Mouse (Mus musculus): ENCODE measurements at regions not wholly inside any gene's neighbourhood (a gene's known extent, or its start where the extent isn't known, plus 50 kb on each side); places are given as distances from the start of the nearest gene placed in this dataset.

GRCm38 (mm10) chr3:104303577-104303976 is 83.4 kb upstream of the Magi3 start:
- no peaks in the 10 kb centered on the region for H3K9me3 ChIP-seq (replicated peaks; ENCODE audit: control insufficient read depth, low read length)
- H3K27me3 ChIP-seq (replicated peaks; ENCODE audit: control insufficient read depth, insufficient read depth, low read length): no peaks in the 10 kb centered on the region
- ATAC-seq (no peak), DNase-seq (ENCODE audit: low spot score) (no peak)
- H3K36me3 ChIP-seq (ENCODE audit: control insufficient read depth, insufficient read depth, low read length): no peaks in the 10 kb centered on the region
- no peak overlapping the region for H3K4me2 ChIP-seq (ENCODE audit: low read length)
- H3K4me3 ChIP-seq (ENCODE audit: low read depth, low read length): no peak overlapping the region
- no peak overlapping the region for H3K27ac ChIP-seq (ENCODE audit: low read depth, low read length)
- WGBS: 56% methylated on average over 7 of the region's 7 CpGs
- no peak overlapping the region for H3K9ac ChIP-seq (ENCODE audit: low read length)
- H3K4me1 ChIP-seq (ENCODE audit: control insufficient read depth, insufficient read depth, low read length): peaks cover 18% of the 10 kb centered on the region

- Histone ChIP-seq H3K4me1 (ENCODE audit: control insufficient read depth, insufficient read depth, low read length) (peaks cover 18% of the 10 kb centered on the region), H3K4me3 (ENCODE audit: low read depth, low read length) (no peak overlapping the region), H3K4me2 (ENCODE audit: low read length) (0 out of 2 replicates have a peak overlapping the region, but pooled peaks have one; percentile 7), H3K27me3 (replicated peaks; ENCODE audit: control insufficient read depth, insufficient read depth, low read length) (no peaks in the 10 kb centered on the region), H3K9ac (ENCODE audit: low read length) (no peak overlapping the region), H3K9me3 (replicated peaks; ENCODE audit: control insufficient read depth, low read length) (no peaks in the 10 kb centered on the region), H3K36me3 (ENCODE audit: control insufficient read depth, insufficient read depth, low read length) (no peaks in the 10 kb centered on the region), H3K27ac (ENCODE audit: low read depth, low read length) (no peak overlapping the region)
- ATAC-seq (no peak), DNase-seq (ENCODE audit: low spot score) (no peak)
- 51% methylated on average over 5 of the region's 5 CpGs for WGBS
These were observed 80.0 kb upstream of the Magi3 start for GRCm38 (mm10) chr3:104300201-104300600.

- H3K27me3 ChIP-seq (replicated peaks; ENCODE audit: control insufficient read depth, insufficient read depth, low read length): no peaks in the 10 kb centered on the region
- DNase-seq (ENCODE audit: low spot score) (no peak), ATAC-seq (0 out of 2 replicates have a peak, but pooled peaks have one; percentile 37)
- H3K4me3 ChIP-seq (ENCODE audit: low read depth, low read length): no peak overlapping the region
- H3K36me3 ChIP-seq (ENCODE audit: control insufficient read depth, insufficient read depth, low read length): no peaks in the 10 kb centered on the region
- H3K9ac ChIP-seq (ENCODE audit: low read length): no peak overlapping the region
- no peaks in the 10 kb centered on the region for H3K9me3 ChIP-seq (replicated peaks; ENCODE audit: control insufficient read depth, low read length)
- peaks cover 18% of the 10 kb centered on the region for H3K4me1 ChIP-seq (ENCODE audit: control insufficient read depth, insufficient read depth, low read length)
- WGBS: 53% methylated on average over 4 of the region's 4 CpGs
- H3K4me2 ChIP-seq (ENCODE audit: low read length): no peak overlapping the region
- no peak overlapping the region for H3K27ac ChIP-seq (ENCODE audit: low read depth, low read length)
These were observed 78.7 kb upstream of the Magi3 start for GRCm38 (mm10) chr3:104298878-104299277.

- 81% methylated on average over 2 of the region's 2 CpGs for WGBS
These were observed 78.2 kb upstream of the Magi3 start for GRCm38 (mm10) chr3:104298409-104298808.

GRCm38 (mm10) chr3:104297112-104297511 is 76.9 kb upstream of the Magi3 start:
- WGBS: 79% methylated on average over 6 of the region's 6 CpGs
- no peaks in the 10 kb centered on the region for H3K36me3 ChIP-seq (ENCODE audit: control insufficient read depth, insufficient read depth, low read length)
- H3K27me3 ChIP-seq (replicated peaks; ENCODE audit: control insufficient read depth, insufficient read depth, low read length): no peaks in the 10 kb centered on the region

More at GRCm38 (mm10) chr3:104298409-104298808, 78.2 kb upstream of the Magi3 start:
- DNase-seq (ENCODE audit: low spot score): no peak
- Histone ChIP-seq H3K9me3 (replicated peaks; ENCODE audit: control insufficient read depth, low read length) (no peaks in the 10 kb centered on the region), H3K4me2 (ENCODE audit: low read length) (no peak overlapping the region), H3K27ac (ENCODE audit: low read depth, low read length) (no peak overlapping the region), H3K9ac (ENCODE audit: low read length) (no peak overlapping the region), H3K27me3 (replicated peaks; ENCODE audit: control insufficient read depth, insufficient read depth, low read length) (no peaks in the 10 kb centered on the region), H3K4me3 (ENCODE audit: low read depth, low read length) (no peak overlapping the region), H3K4me1 (ENCODE audit: control insufficient read depth, insufficient read depth, low read length) (peaks cover 18% of the 10 kb centered on the region), H3K36me3 (ENCODE audit: control insufficient read depth, insufficient read depth, low read length) (no peaks in the 10 kb centered on the region)
- no peak for ATAC-seq

GRCm38 (mm10) chr3:104295856-104296255 is 75.7 kb upstream of the Magi3 start:
- WGBS: 66% methylated on average over 9 of the region's 9 CpGs
- Histone ChIP-seq H3K4me3 (ENCODE audit: low read depth, low read length) (no peak overlapping the region), H3K27me3 (replicated peaks; ENCODE audit: control insufficient read depth, insufficient read depth, low read length) (no peaks in the 10 kb centered on the region), H3K9me3 (replicated peaks; ENCODE audit: control insufficient read depth, low read length) (no peaks in the 10 kb centered on the region), H3K36me3 (ENCODE audit: control insufficient read depth, insufficient read depth, low read length) (no peaks in the 10 kb centered on the region), H3K27ac (ENCODE audit: low read depth, low read length) (no peak overlapping the region), H3K4me1 (ENCODE audit: control insufficient read depth, insufficient read depth, low read length) (peaks cover 18% of the 10 kb centered on the region), H3K9ac (ENCODE audit: low read length) (no peak overlapping the region), H3K4me2 (ENCODE audit: low read length) (no peak overlapping the region)
- ATAC-seq: no peak
- no peak for DNase-seq (ENCODE audit: low spot score)

More at GRCm38 (mm10) chr3:104297112-104297511, 76.9 kb upstream of the Magi3 start:
- H3K9me3 ChIP-seq (replicated peaks; ENCODE audit: control insufficient read depth, low read length): no peaks in the 10 kb centered on the region
- DNase-seq (ENCODE audit: low spot score) (no peak), ATAC-seq (no peak)
- no peak overlapping the region for H3K9ac ChIP-seq (ENCODE audit: low read length)
- H3K4me1 ChIP-seq (ENCODE audit: control insufficient read depth, insufficient read depth, low read length): peaks cover 18% of the 10 kb centered on the region
- no peak overlapping the region for H3K4me2 ChIP-seq (ENCODE audit: low read length)
- no peak overlapping the region for H3K27ac ChIP-seq (ENCODE audit: low read depth, low read length)
- H3K4me3 ChIP-seq (ENCODE audit: low read depth, low read length): no peak overlapping the region

- ATAC-seq: no peak
- Histone ChIP-seq H3K9ac (ENCODE audit: low read length) (no peak overlapping the region), H3K27ac (ENCODE audit: low read depth, low read length) (no peak overlapping the region), H3K4me3 (ENCODE audit: low read depth, low read length) (no peak overlapping the region), H3K4me1 (ENCODE audit: control insufficient read depth, insufficient read depth, low read length) (peaks cover 12% of the 10 kb centered on the region), H3K9me3 (replicated peaks; ENCODE audit: control insufficient read depth, low read length) (no peaks in the 10 kb centered on the region), H3K36me3 (ENCODE audit: control insufficient read depth, insufficient read depth, low read length) (no peaks in the 10 kb centered on the region), H3K4me2 (ENCODE audit: low read length) (no peak overlapping the region), H3K27me3 (replicated peaks; ENCODE audit: control insufficient read depth, insufficient read depth, low read length) (no peaks in the 10 kb centered on the region)
- WGBS: 23% methylated on average over 8 of the region's 8 CpGs
- DNase-seq (ENCODE audit: low spot score): no peak
These were observed 75.0 kb upstream of the Magi3 start for GRCm38 (mm10) chr3:104295015-104295719.

- H3K9me3 ChIP-seq (replicated peaks; ENCODE audit: control insufficient read depth, low read length): no peaks in the 10 kb centered on the region
- H3K27ac ChIP-seq (ENCODE audit: low read depth, low read length): no peak overlapping the region
- H3K27me3 ChIP-seq (replicated peaks; ENCODE audit: control insufficient read depth, insufficient read depth, low read length): no peaks in the 10 kb centered on the region
- H3K4me3 ChIP-seq (ENCODE audit: low read depth, low read length): no peak overlapping the region
- DNase-seq (ENCODE audit: low spot score): no peak
- 13% methylated on average over 3 of the region's 3 CpGs for WGBS
- H3K4me2 ChIP-seq (ENCODE audit: low read length): no peak overlapping the region
- no peaks in the 10 kb centered on the region for H3K36me3 ChIP-seq (ENCODE audit: control insufficient read depth, insufficient read depth, low read length)
- no peak overlapping the region for H3K9ac ChIP-seq (ENCODE audit: low read length)
- H3K4me1 ChIP-seq (ENCODE audit: control insufficient read depth, insufficient read depth, low read length): 0 out of 2 replicates have a peak, but pooled peaks cover 4% of the 10 kb centered on the region
- ATAC-seq: no peak
These were observed 73.7 kb upstream of the Magi3 start for GRCm38 (mm10) chr3:104293869-104294268.

GRCm38 (mm10) chr3:104288970-104289680 is 69.0 kb upstream of the Magi3 start:
- Histone ChIP-seq H3K4me1 (ENCODE audit: control insufficient read depth, insufficient read depth, low read length) (0 out of 2 replicates have a peak, but pooled peaks cover 2% of the 10 kb centered on the region), H3K4me2 (ENCODE audit: low read length) (no peak overlapping the region), H3K27ac (ENCODE audit: low read depth, low read length) (no peak overlapping the region), H3K4me3 (ENCODE audit: low read depth, low read length) (no peak overlapping the region), H3K36me3 (ENCODE audit: control insufficient read depth, insufficient read depth, low read length) (no peaks in the 10 kb centered on the region), H3K27me3 (replicated peaks; ENCODE audit: control insufficient read depth, insufficient read depth, low read length) (no peaks in the 10 kb centered on the region), H3K9me3 (replicated peaks; ENCODE audit: control insufficient read depth, low read length) (no peaks in the 10 kb centered on the region), H3K9ac (ENCODE audit: low read length) (no peak overlapping the region)
- no peak for DNase-seq (ENCODE audit: low spot score)
- WGBS: 53% methylated on average over 5 of the region's 5 CpGs
- ATAC-seq: no peak
